Mouse (Mus musculus) stomach, embryonic 14.5 days (tissue): ENCODE results near the gene Zfp113. TPM values are rescaled to one million over a fixed set of nuclear protein-coding genes. Genes with fewer than 3 reads are reported as not detected.

ENCODE experiments used
- ATAC-seq: fragments of 200-750 bp; cut with Nextera tagmentation; 2 replicates; pipeline ENCODE4 v1.8.0; 2017; ENCODE audit warnings: low read depth, moderate TSS enrichment; ENCODE audit not compliant: insufficient number of reproducible peaks, insufficient read depth, low FRiP score
- H3K27ac ChIP-seq: fragments of 300-500 bp; sonication (generic); 2 replicates; pipeline ENCODE4 v1.5.1; 2014; ENCODE audit warnings: mild to moderate bottlenecking, low read length, moderate library complexity, mixed read lengths
- H3K27me3 ChIP-seq: fragments of 300-500 bp; sonication (generic); 2 replicates; pipeline ENCODE4 v1.6.1; 2014; ENCODE audit warnings: low read length, control low read depth, mixed read lengths; ENCODE audit not compliant: control insufficient read depth, insufficient read depth
- H3K36me3 ChIP-seq: fragments of 300-500 bp; sonication (generic); 2 replicates; pipeline ENCODE4 v1.6.1; 2014; ENCODE audit warnings: mild to moderate bottlenecking, control low read depth, low read length, moderate library complexity, mixed read lengths; ENCODE audit not compliant: control insufficient read depth, insufficient read depth
- H3K4me1 ChIP-seq: fragments of 300-500 bp; sonication (generic); 2 replicates; pipeline ENCODE4 v1.6.1; 2014; ENCODE audit warnings: low read length, control low read depth, mixed read lengths; ENCODE audit not compliant: control insufficient read depth, insufficient read depth
- H3K4me2 ChIP-seq: fragments of 300-500 bp; sonication (generic); replicated peaks from 2 replicates; pipeline ENCODE4 v1.6.1; 2014; ENCODE audit warnings: low read depth, low read length, control low read depth
- H3K4me3 ChIP-seq: fragments of 300-500 bp; sonication (generic); 2 replicates; pipeline ENCODE4 v1.5.1; 2014; ENCODE audit warnings: low read depth, low read length, control low read depth
- H3K9ac ChIP-seq: fragments of 300-500 bp; sonication (generic); replicated peaks from 2 replicates; pipeline ENCODE4 v1.6.1; 2014; ENCODE audit warnings: low read depth, mild to moderate bottlenecking, control low read depth, low read length, moderate library complexity, mixed read lengths
- H3K9me3 ChIP-seq: fragments of 300-500 bp; sonication (generic); 2 replicates; pipeline ENCODE4 v1.6.1; 2016; ENCODE audit warnings: low read depth, low read length, control low read depth; ENCODE audit not compliant: control insufficient read depth
- WGBS: fragments of 180-500 bp; shearing (Covaris S2); extraction: QIAGEN DNeasy Blood & Tissue Kit; methylation state at CpG from one replicate; pipeline ENCODE4 v1.1.7; 2014; 5-methylcytosine and 5-hydroxymethylcytosine counted together
- polyA plus RNA-seq: library from polyadenylated mRNA; unstranded; fragments of >200 nt; fragmentation: Nextera tagmentation; extraction: Ambion mirVana; gene quantifications from 2 replicates; pipeline ENCODE4 v1.2.1, GENCODE M21; 2014

Zfp113 gene
- polyA plus RNA-seq, 1 experiment from 2014 or later, result 18.2 TPM

- Histone ChIP-seq H3K36me3 (peaks cover 16% of the 10 kb centered on the region), H3K27ac (peak within 1 kb of the TSS; percentile 76), H3K9ac (peak within 1 kb of the TSS; percentile 75), H3K4me3 (peak within 1 kb of the TSS; percentile 70), H3K4me2 (peak within 1 kb of the TSS; percentile 72), H3K4me1 (peaks cover 8% of the 10 kb centered on the region; the same call in 1 of the 2 replicates), H3K27me3 (no peaks in the 10 kb centered on the region), H3K9me3 (no peaks in the 10 kb centered on the region)
- WGBS, result under 1% methylated on average over 31 of the region's 31 CpGs
- ATAC-seq, result peak; percentile 84
Measured at GRCm38 (mm10) chr5:138186950-138187638, 31.6 kb upstream of the Zfp113 start, which contains the start of the genes Taf6 and Cnpy4. Gene Taf6 (minus strand): TSS chr5:138187451. Gene Cnpy4 (plus strand): TSS chr5:138187485.

- WGBS, result 78% methylated on average over 3 of the region's 3 CpGs
- H3K9ac ChIP-seq, result no peak overlapping the region
- peaks cover 12% of the 10 kb centered on the region for H3K4me1 ChIP-seq
- H3K4me2 ChIP-seq, result peak overlapping the region; percentile 59
- ATAC-seq, result no peak
- H3K36me3 ChIP-seq, result peaks cover 57% of the 10 kb centered on the region
- no peak overlapping the region for H3K4me3 ChIP-seq
- no peak overlapping the region for H3K27ac ChIP-seq
- no peaks in the 10 kb centered on the region for H3K27me3 ChIP-seq
- H3K9me3 ChIP-seq, result no peaks in the 10 kb centered on the region
Measured at GRCm38 (mm10) chr5:138173217-138173616, 17.7 kb upstream of the Zfp113 start.

- Histone ChIP-seq H3K27me3 (no peaks in the 10 kb centered on the region), H3K4me3 (peak within 1 kb of the TSS; percentile 60)
Measured at GRCm38 (mm10) chr5:138171695-138172491, 16.3 kb upstream of the Zfp113 start, which contains the start of the genes Ap4m1 and Mcm7. Gene Ap4m1 (plus strand): TSS chr5:138172002. Gene Mcm7 (minus strand): TSS chr5:138172422.

GRCm38 (mm10) chr5:138170936-138171561 lies 15.5 kb upstream of the Zfp113 start:
- peaks cover 58% of the 10 kb centered on the region for H3K36me3 ChIP-seq
- H3K9ac ChIP-seq, result peak overlapping the region; percentile 65
- peak overlapping the region; percentile 62 for H3K4me2 ChIP-seq
- ATAC-seq, result peak; percentile 87
- WGBS, result under 1% methylated on average over 47 of the region's 47 CpGs
- peak overlapping the region; percentile 60 for H3K4me3 ChIP-seq
- H3K27ac ChIP-seq, result peak overlapping the region; percentile 95
- H3K4me1 ChIP-seq, result peaks cover 12% of the 10 kb centered on the region
- H3K27me3 ChIP-seq, result no peaks in the 10 kb centered on the region
- no peaks in the 10 kb centered on the region for H3K9me3 ChIP-seq

More at GRCm38 (mm10) chr5:138171695-138172491, 16.3 kb upstream of the Zfp113 start, which contains the start of the genes Ap4m1 and Mcm7:
- H3K4me2 ChIP-seq, result peak within 1 kb of the TSS; percentile 62
- no peaks in the 10 kb centered on the region for H3K9me3 ChIP-seq
- peaks cover 12% of the 10 kb centered on the region for H3K4me1 ChIP-seq
- H3K36me3 ChIP-seq, result peaks cover 57% of the 10 kb centered on the region
- H3K9ac ChIP-seq, result peak within 1 kb of the TSS; percentile 65
- WGBS, result under 1% methylated on average over 54 of the region's 54 CpGs
- ATAC-seq, result peak; percentile 93
- H3K27ac ChIP-seq, result peak within 1 kb of the TSS; percentile 95

GRCm38 (mm10) chr5:138165594-138165993 lies 10.1 kb upstream of the Zfp113 start:
- Histone ChIP-seq H3K4me3 (no peak overlapping the region), H3K36me3 (peaks cover 76% of the 10 kb centered on the region), H3K9me3 (no peaks in the 10 kb centered on the region), H3K4me2 (no peak overlapping the region), H3K27me3 (no peaks in the 10 kb centered on the region), H3K27ac (no peak overlapping the region), H3K4me1 (peaks cover 11% of the 10 kb centered on the region), H3K9ac (no peak overlapping the region)
- ATAC-seq, result no peak
- WGBS, result 80% methylated on average over 8 of the region's 8 CpGs

- Histone ChIP-seq H3K4me3 (no peak overlapping the region), H3K4me2 (no peak overlapping the region), H3K4me1 (peaks cover 7% of the 10 kb centered on the region; the same call in 1 of the 2 replicates), H3K27ac (no peak overlapping the region), H3K36me3 (peaks cover 62% of the 10 kb centered on the region), H3K27me3 (no peaks in the 10 kb centered on the region), H3K9ac (no peak overlapping the region), H3K9me3 (no peaks in the 10 kb centered on the region)
- WGBS, result 65% methylated on average over 10 of the region's 10 CpGs
- no peak for ATAC-seq
Measured at GRCm38 (mm10) chr5:138163610-138164009, 8.1 kb upstream of the Zfp113 start.

- Histone ChIP-seq H3K4me2 (no peak overlapping the region), H3K4me3 (no peak overlapping the region), H3K36me3 (peaks cover 57% of the 10 kb centered on the region), H3K27me3 (no peaks in the 10 kb centered on the region), H3K9ac (no peak overlapping the region), H3K9me3 (no peaks in the 10 kb centered on the region), H3K4me1 (peaks cover 7% of the 10 kb centered on the region; the same call in 1 of the 2 replicates), H3K27ac (no peak overlapping the region)
- 59% methylated on average over 6 of the region's 6 CpGs for WGBS
- ATAC-seq, result no peak
Measured at GRCm38 (mm10) chr5:138163046-138163445, 7.5 kb upstream of the Zfp113 start.
